Mouse (Mus musculus) c-Kit-positive CD71-positive TER-119-negative erythroid progenitor cells, embryonic 14.5 days (primary cell): ENCODE data around the gene Sypl.
A peak's percentile ranks its signal among the peaks of the same experiment; 100 is the strongest.
"Not testable (repeated sequence)": the region's sequence is repeated elsewhere in the genome, so short reads cannot be mapped to it uniquely, and the experiment has no call there.

Source experiments
- DNase-seq: peaks from one replicate; pipeline ENCODE4 v3.0.0-alpha.2; 2013; ENCODE audit warnings: low read depth

Sypl gene

DNA sequence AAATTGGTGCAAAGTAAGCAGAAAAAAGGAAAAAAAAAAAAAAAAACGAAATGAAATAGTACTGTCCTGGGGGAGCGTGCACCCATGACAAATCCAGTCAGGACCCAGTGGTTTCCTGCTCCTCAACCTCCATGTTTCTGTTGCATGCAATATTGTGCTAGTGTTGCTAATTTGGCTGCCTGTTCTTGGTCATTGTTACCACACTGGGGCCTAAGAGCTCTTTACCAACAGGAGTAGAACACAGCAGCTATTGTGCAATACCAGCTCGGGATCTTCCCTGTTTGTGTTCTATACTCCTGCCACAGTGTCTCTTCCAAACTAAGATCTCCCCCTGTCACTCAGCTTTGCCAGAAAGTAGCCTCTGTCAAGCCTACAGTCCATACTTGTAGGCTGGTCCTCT lies 9.7 kb upstream of the Sypl start:
- DNase-seq: no peak

DNA sequence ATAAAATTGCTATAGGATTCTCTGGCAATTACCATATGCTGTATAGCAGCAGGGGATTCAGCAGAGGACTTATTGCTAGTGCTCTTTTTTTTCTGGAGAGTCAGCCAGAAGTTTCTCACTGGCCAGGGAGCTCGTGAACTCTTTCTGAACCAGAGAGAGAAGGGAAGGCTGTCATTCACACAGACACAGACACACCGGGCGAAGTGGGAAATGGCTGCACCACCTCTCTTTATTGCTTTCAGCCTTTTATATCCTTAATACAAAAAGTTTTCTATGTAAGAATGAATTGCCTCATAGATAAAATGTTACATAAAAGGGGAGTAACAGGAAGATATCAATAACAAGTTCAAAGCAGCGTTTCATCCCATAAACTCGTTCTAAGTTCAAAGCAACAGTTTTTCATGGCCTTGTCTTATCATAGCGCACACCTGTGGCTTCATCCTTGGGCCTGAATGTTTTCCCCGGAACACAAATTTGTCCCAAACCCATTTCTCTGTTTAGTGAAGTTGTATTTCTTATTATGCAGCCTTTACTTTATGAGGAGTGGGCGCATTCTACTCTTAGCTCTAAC lies 8.7 kb upstream of the Sypl start:
- no peak for DNase-seq

DNA sequence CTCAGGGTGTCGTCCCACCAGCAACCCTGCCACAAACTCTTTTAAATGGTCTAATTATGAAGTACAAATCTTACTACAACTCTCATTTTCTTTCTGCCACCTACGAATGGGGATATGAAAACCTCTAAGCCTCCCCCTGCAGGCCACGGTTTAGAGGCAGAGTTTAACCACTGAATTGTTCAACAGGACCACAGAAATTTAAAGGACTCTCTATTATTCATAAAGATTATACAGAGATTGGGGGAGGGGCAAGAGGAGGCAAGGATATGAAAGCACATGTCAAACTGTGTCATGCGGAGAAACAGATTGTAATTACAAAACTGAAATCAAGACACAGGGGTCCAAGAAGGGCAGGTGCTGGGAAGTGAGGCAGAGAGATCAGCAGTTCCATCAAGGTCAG lies 7.3 kb upstream of the Sypl start:
- DNase-seq: no peak

DNA sequence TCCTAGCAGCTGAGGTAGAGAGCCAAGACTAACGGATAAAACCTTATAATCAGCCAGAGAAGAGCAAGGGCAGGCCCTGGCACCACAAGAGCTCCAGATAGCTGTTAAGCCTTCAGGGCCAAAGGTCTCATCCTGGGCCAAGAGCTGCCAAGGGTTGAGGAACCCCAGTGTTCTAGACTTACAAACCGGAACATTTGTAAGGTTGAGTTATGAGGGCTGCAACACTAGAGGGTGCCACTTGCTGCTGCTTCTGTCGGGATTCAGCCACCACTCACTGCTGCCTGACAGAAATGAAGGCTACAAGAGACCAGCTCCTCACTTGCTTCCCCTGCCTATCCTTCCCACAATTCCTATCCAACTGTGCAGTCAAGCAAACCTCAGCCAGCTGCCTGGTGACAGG lies 1.3 kb upstream of the Sypl start:
- DNase-seq: peak; percentile 44

DNA sequence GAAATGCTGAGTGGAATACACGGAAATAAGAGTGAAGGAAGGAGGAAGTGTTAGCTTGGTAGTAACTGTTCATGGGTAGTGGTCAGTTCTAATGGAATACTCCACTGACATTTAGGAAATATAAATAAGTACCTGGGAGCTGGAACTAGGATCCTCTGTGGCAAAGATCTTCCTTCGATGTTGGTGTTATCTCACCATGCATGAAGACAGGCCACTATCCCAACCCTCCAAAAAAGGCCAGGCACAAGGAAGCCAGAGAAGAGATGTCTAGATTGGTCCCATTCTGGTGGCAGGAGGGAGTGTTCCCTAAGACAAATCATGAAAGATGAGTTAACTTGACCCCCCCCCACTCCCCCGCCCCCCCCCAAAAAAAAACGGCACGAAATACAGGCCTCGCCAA lies 625 bp upstream of the Sypl start:
- no peak for DNase-seq

DNA sequence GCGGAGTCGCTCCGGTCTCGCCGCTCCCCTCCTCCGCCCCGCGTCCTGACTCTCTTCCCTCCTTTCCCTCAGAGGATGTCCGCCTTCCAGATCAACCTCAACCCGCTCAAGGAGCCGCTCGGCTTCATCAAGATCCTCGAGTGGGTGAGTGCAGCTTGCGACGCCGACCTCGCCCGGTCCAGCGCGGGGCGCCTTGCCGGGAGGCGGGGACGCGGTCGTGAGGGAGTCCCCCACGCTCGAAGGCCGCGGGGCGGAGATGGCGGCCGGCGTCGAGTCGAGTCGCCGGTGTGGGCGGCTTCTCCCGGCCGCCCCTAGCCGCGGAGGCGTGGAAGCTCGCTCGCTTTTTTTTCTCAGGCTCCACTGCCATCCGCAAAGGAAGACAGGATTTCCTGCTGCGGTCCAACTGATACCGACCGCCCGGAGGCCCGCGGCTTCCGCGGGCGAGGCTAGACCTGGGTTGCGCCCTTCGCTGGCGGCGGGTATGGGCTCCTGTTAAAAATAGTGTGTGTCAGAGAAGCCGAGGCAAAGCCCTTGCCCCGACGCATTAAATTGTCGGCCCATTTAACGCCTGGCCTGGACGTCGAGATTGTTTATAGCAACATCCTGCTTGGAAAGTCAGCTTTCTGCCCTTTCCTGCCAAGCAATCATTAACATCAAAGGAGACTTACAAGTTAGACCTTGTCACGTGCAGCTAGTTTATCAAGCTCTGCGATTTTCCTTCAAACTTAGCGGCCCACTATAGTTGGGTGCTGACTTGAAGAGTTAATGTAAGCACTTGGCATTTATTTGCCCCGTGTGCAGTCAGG lies 728 bp downstream of the Sypl start:
- DNase-seq: peak; percentile 33

DNA sequence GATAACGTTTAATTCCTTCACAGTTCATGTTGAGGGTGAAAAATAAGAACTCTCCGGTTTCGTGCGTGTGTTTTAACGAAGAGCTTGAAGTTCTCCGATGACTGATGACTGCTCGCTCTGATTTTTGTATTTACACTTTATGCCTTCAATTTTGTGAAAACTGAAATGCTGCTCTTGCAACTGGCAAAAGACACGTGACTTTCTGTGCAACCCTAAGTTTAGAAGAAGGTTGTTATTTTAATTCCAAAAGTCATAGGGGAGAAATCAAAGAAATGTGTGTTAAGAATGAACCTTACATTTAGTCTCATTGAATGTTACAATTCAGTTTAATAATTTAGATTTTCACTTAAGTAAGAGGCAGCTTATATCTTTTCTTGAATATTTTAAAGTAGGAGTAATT lies 1.3 kb downstream of the Sypl start:
- no peak for DNase-seq

DNA sequence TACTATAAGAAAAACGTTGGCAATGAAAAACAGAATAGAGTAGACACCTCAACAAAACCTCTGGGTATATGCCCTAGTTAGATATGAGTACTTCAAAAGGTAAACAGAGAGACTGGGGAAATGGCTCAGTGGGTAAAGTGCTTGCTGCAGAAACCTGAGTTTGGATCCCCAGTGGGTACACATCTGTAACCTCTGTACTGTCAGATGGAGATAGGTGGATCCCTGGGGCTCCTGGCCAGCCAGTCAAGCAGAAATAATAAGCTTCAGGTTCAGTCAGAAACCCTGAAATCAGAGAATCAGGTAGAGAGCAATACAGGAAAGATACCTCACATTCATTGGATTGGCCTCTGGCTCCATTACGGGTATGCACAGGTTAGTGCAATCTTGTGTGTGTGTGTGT lies 3.5 kb downstream of the Sypl start:
- DNase-seq: no peak

DNA sequence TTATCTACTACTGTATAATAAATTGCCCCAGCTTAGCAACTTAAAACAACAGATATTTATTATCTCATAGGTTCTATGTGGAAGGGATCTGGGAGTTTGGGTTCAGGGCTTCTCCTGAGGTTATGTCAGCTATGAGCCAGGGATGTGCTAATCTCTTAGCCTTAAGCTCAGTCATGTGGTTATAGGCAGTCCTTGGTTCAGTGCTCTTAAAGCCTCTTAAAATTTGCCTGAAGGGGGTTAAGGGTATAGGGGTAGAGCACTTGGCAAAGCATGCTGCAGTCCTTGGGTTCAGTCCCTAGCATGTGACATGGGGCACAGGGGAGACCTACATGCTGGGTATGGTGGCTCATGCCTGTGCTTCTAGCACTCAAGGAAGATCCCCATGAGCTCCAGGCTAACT lies 8.4 kb downstream of the Sypl start:
- no peak for DNase-seq

DNA sequence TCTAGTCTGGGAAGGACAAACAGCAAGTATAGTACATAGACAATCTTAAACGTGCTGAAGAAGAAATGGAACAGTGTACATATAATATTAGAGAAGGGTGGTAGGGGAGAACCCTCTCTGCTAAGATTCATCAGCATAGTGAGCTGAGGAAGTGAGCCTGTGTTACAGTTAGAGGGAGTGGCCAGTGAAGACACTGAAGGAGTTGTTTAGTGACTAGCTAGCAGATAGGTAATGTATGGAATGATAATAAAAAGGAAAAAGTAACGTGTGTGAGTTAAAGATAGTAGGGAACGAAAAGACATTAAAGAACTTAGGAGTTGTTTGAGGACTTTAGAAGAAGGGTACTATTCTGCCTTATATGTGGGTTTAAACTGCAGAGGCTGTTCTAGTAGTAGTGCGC lies 10.2 kb downstream of the Sypl start:
- no peak for DNase-seq

DNA sequence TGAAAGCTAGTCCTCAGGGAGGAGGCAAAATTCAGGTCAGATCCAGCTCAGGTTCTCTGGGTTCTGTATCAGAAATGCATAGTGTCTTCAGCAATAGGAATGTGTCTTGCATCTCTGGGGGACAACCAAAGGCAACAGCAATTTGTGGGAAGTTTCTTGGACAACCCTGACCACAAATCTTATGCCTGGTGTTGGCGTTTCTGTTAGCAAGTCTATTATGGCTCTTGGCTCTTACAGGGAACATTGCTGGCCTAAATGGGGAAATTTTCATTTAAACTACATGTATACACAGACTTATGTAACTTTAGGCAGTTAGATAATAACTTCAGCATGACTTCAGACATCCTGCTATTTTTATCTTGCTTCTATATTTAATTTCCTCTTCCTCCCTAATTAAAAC lies 18.6 kb downstream of the Sypl start:
- no peak for DNase-seq

DNA sequence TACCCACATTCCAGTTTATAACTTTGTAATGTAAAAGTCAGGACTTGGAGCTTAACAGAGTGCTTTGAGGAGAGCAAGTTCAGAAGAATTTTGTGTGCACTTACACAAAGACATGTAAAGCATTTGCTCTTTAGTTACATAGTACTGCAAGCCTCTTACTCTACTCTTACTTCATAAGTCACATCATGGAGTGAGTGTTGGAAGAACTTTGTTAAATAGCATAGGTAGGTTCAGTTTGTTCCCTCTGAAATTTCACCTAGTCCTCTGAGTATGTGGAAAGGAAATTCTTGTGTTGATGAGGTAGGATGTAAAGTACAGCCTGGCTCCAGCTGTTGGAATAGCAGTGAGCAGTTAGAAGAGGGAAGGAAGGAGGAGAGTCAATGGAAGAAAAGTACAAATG lies 21.2 kb downstream of the Sypl start:
- no peak for DNase-seq

DNA sequence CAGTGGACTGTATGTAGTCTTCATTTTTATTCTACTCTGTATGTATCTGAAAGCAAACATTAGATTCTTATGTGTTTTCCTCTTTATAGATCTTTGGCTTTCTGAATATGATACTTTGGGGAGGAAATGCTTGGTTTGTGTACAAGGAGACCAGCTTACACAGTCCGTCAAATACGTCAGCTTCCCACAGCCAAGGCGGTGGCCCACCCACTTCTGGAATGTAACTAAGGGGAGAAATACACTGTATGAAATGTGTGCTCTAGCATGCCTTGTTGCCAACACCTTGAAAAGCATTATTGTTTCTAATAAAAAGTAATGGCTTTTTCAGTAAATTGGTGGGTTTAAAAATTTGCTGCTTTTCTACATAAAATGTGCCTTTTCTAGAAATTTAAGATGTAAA lies 21.8 kb downstream of the Sypl start:
- no peak for DNase-seq

DNA sequence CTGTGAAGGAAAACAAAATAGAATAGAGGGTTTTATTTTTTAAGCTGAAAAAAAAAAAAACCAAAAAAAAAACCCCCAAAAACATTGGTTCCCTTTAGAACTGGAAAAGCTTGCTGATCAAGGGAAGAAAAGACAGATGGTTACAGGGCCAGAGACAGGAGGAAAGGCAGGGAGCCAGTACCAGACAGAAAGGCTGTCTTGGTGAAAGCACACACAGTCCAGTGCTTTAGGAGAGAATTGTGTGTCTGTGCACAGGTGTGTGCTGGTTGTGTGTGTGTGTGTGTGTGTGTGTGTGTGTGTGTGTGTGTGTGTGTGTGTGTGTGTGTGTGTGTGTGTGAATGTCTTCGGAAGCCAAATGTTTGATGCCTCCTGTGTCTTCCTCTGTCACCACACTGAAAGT lies 28.9 kb downstream of the Sypl start:
- no peak for DNase-seq

DNA sequence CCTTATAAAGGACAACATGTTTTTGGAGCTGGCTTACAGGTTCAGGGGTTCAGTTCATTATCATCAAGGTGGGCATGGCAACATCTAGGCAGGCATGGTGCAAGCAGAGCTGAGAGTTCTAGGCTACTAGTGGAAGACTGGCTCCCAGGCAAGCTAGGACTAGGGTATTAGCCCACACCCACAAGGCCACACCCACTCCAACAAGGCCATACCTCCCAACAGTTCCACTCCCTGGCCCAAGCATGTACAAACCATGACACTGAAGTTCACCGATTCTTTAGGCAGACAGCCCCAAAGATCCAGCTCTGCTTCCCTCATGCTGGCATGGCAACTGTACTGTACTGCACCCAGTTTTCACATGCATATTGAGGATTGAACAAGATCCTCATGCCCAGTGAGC lies 29.4 kb downstream of the Sypl start:
- DNase-seq: no peak

DNA sequence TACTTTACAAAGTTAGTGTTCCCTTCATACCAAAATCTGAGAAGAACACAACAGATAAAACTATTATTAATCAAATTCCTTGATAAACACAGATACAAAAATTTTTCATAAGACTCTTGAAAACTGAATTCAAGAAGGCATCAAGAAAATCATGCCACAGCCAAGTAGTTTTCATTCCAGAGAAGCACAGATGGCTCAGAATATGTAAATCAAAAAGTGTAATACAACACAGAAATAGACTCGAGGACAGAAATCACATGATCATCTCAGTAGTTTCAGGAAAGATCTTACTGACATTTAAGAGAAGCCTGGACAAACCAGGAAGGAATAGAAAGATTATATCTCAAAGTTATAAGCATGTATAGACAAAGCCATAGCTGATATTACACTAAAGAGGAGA lies 32.6 kb downstream of the Sypl start:
- DNase-seq: no peak

DNA sequence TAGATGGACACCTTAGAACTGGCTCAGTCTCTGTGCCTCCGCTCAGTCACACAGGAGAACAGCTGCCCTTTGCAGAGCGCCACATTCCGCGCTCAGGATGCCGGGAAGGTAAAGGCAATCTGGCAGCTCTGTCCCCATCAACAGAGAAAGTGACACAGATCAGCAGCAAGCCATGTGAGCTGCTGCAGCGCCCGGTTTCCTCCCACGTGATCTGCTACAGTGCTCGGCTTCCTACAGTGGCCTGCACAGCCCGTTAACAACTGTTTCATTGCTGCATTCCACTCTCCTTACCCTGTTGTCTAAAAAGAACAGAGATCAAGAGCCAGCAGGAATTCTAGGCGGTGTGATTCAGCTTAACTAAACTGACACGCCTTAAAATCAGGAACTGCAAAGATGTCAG lies 36.0 kb downstream of the Sypl start:
- no peak for DNase-seq

DNA sequence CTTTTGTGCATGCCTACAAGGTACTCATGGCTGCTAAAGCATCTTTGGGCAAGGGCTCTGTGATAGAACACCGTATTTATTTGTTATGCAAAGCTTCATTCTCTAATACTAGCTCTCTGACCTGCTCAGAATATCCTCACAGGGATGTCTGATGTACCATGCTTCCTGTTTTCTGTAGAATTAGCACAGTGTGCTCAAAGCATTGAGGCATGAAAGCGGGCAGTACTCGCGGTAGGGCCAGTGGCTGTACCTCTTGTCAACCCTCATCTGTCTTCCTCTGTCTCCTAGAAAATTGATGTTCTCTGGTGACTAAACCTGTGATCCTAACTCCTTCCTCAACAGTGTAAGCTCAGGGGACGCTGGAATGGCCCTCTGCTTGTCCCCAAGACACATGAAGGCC lies 40.4 kb downstream of the Sypl start:
- no peak for DNase-seq

DNA sequence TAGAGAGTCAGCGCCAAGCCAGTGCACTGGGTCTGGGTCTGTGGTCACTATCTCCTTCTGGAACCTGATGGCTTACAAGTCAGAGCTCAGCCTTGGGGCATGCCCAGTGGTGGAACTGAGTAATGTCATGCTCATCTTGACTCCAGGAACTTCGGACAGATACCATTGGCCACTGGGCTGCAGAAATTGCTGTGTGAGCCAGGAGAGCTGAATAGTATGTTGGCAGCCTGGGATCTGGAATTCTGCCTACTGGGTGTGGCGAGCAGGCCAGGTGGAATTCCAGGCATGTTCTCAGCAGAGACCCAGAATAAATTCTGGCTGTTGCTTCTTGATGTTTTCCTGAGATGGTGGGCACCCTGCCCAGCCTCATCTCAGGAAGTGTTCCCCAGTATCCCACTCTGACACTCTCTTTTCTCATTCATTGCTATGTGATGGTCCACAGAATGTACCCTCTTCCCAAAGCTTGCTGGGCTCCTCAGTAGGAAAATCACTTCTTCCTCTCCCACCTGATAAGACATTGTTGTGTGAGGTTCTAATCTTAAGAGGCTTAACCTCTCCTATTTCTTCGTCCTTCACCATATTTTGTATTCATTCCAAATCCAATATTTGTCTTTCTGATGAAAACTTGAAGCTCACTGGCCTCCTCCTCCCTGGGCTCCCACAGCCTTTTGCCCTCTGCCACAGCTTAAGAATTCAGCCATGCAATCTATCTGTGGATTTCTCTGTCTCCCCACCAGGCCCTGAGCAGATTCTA lies 41.6 kb downstream of the Sypl start:
- DNase-seq: no peak

DNA sequence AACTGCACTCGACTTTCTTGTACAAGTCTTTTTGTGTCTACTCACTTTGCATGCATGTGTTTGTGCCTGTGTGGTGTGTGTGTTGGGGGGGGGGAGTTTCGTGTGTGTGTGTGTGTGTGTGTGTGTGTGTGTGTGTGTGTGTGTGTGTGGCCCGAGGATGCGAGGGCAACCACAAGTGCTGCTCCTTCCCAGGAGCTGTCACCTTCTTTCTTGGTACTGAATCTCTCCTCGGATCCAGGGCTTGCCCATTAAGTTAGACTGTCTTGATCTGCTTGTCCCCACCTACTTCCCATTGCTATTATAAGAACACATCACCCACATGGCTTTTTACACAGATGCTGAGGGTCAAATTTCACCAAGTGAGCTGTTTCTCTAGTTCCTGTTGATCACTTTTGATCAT lies 45.1 kb downstream of the Sypl start:
- DNase-seq: no peak

DNA sequence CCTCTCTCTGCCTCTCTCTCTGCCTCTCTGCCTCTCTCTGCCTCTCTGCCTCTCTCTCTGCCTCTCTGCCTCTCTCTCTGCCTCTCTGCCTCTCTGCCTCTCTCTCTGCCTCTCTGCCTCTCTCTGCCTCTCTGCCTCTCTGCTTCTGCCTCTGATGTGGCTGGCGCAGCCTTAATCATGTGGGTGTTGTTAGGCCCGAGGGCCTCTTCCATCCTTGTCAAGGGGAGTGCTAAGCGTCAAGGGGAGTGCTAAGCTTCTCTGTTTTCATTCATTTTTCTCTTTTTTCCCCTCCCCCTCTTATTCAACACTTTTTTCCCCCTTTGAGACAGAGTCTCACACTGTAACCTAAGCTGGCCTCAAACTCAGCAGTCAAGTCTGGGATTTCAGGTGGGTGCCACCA lies 46.1 kb downstream of the Sypl start:
- DNase-seq: not testable (repeated sequence)

DNA sequence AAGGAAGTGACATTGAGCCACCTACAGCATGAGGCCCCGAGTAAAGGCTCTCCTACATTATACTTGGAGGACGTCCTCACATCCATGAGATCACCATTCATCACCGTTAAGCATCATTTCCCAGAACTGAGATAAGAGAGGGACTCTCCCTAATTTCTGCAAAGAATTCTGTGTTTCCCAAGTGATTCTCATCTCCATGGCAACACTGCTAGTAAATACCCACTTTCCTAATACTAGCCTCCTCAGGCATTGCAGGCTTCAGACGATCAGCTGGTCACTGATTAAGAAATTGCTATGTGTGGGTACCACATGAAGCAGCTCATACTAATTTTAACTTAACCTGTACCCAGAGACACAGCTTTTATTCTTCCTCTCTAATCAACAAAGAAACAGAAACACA lies 46.7 kb downstream of the Sypl start:
- DNase-seq: no peak

DNA sequence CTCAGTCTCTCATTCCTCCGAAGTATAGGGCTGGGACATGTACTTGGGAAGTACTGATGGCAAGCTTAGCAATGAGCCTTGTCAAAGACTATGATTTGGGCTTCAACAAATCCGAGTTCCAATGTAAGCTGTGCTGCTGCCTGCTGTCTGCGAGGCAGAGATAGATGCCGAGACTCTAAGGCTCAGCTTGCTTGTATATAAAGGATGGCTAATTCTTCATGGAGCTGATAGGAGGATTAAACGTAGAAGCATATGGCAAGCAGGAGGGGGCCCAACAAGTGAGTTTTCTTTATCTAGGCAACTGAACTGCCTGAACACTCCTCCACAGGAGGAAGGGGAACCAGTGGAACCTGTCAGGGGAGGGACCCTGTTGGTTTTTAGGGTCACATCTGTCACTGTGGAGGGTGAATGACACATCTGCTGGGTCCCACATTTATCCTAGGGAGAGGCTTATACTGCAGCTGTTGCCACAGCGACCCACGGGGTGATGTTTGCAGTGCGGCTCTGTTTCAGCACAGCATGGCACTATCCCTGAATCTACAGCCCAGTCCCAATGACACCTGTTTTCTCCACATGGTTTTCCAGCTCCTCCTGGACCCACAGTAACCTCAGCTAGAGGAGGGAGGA lies 49.8 kb downstream of the Sypl start:
- DNase-seq: no peak
